Mouse (Mus musculus): ENCODE data around the gene Ppp1r12a.
"Not testable (repeated sequence)": the region's sequence is repeated elsewhere in the genome, so short reads cannot be mapped to it uniquely, and the experiment has no call there.

Ppp1r12a gene

DNA sequence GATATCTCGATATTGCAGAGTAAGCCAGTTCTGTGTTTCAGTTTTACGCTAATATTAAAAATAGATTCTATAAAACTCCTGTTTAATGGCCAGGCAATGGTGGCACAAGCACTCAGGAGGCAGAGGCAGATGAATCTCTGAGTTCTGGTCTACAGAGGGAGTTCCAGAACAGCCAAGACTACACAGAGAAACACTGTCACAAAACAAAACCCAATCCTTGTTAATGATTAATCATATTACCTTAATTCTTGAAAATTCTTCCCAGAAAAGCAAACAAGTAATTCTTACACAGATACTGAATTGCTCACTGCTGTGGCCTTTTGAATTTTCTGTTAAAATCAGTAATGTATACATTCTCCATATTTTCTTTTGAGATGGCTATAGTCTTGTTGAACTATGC lies 37.0 kb downstream of the Ppp1r12a start:
- DNase-seq (ENCODE audit: low spot score in 2 of 2) = no peak

- no peak for DNase-seq (ENCODE audit: low spot score in 2 of 2)
Observed at GRCm38 (mm10) chr10:108202126-108202525, 40.1 kb downstream of the Ppp1r12a start.

- DNase-seq (ENCODE audit: low spot score in 2 of 2) = no peak
Observed at GRCm38 (mm10) chr10:108203440-108203839, 41.4 kb downstream of the Ppp1r12a start.

GRCm38 (mm10) chr10:108209396-108209795 lies 47.4 kb downstream of the Ppp1r12a start:
- no peak for DNase-seq (ENCODE audit: low spot score in 2 of 2)

DNA sequence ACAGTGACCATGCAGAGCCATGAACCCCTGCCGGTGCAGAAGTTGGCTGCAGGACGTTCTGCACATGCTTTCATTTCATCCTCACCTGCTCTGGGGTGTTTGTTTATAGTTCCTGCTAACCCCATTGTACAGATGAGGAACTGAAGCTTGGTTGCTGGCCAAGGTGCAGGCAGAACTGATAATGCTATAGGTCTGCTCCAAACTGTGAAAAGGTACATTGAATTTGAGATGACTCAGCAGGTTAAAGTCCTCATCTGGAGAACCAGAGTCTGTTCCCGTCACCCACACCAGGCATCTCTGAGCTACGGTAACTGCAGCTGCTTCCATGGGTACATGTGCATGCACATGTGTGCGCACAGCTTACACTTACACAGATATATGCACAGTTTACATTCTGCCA lies 62.4 kb downstream of the Ppp1r12a start:
- DNase-seq (ENCODE audit: low spot score in 2 of 2) = no peak

DNA sequence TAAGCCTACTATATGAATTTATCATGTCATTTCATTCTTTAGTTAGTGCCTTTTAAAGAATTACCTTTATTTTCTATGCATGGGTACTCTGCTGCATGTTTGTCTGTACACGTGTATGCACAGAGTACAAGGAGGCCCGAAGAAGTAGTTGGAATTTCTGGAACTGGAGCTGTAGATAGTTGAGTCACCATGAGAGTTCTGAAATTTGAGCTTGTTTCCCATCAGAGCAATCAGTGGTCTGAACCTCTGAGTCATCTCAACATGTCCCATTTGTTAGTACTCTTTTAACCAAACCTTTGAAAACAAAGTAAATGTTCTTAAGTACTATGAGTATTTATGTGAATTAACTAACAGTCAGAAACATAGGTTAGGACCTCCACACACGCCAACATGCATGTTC lies 75.1 kb downstream of the Ppp1r12a start:
- DNase-seq (ENCODE audit: low spot score in 2 of 2) = no peak

DNA sequence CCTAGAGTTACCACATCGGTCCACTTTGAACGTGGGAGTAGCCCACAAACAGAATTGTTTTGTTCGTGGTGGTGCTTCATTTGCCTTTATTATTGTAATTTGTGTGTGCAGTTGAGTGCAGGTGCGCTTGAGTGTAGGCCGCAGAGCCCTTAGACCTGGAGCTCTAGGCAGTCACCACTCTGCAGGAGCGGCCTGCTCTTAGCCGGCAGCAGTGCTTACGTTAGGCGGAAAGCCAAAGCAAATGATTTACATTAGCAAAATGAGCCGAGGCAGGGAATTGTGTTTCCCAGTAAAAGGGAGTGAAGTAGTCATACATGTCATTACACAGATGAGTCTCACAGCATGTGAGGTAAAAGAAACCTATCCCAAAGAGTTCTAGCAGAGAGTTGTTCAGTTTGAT lies 77.1 kb downstream of the Ppp1r12a start:
- no peak for DNase-seq (ENCODE audit: low spot score in 2 of 2)

DNA sequence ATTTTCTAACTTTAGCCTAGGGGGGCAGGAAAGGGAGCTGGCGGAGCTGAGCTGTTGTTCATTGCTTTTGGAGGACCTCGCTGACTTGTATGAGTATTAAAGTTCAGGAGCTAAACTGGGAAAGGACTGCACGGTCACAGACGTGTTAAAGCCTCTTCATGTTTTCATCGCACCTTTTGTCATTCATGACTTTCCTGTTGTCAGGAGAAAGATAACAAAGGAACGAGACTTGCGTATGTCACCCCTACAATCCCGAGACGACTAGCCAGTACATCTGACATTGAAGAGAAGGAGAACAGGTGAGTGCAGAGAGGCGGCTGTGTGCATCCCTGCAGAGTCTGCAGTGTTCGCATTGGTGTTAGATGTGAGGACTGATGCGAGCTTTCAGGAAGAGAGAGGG lies 88.7 kb downstream of the Ppp1r12a start:
- no peak for DNase-seq (ENCODE audit: low spot score in 2 of 2)

- DNase-seq (ENCODE audit: low spot score in 2 of 2) = no peak
Observed at GRCm38 (mm10) chr10:108251181-108251580, 89.2 kb downstream of the Ppp1r12a start.

- no peak for DNase-seq (ENCODE audit: low spot score in 2 of 2)
Observed at GRCm38 (mm10) chr10:108255812-108256376, 93.9 kb downstream of the Ppp1r12a start.

DNA sequence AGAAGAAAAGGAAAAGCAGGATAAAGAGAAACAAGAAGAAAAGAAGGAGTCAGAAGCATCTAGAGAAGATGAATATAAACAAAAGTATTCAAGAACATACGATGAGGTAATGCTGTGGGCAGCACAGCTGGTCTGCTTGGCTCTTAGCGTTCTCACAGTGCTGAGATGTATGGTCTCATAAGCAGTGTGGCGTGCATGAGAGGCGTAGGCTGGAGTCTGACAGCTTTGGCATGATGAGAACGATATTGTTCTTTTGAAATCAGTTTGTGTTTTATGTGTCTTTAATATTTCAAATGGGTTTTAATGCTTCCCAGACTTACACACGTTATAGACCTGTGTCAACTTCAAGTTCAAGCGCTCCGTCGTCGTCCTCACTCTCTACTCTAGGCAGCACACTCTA lies 98.9 kb downstream of the Ppp1r12a start:
- peak; percentile 51 to 66 for DNase-seq (ENCODE audit: low spot score in 2 of 2)

GRCm38 (mm10) chr10:108264641-108265040 lies 102.6 kb downstream of the Ppp1r12a start:
- no peak for DNase-seq (ENCODE audit: low spot score in 2 of 2)

- DNase-seq (ENCODE audit: low spot score in 2 of 2) = no peak
Observed at GRCm38 (mm10) chr10:108271201-108271600, 109.2 kb downstream of the Ppp1r12a start.

- DNase-seq (ENCODE audit: low spot score in 2 of 2) = no peak
Observed at GRCm38 (mm10) chr10:108276678-108277077, 114.7 kb downstream of the Ppp1r12a start.

GRCm38 (mm10) chr10:108277198-108277597 lies 115.2 kb downstream of the Ppp1r12a start:
- no peak for DNase-seq (ENCODE audit: low spot score in 2 of 2)

DNA sequence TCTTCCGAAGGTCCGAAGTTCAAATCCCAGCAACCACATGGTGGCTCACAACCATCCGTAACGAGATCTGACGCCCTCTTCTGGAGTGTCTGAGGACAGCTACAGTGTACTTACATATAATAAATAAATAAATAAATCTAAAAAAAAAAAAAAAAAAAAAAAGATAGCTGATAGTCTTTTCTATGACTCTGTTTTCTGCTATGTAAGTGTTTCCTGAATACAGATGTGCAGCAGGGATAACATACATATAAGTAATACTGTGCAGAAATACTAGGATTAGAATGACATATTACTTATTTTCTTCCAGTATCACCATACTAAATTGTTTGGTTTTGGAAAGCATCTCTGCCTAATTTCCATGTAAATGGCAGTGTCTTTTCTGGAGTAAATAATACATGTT lies 119.1 kb downstream of the Ppp1r12a start:
- DNase-seq (ENCODE audit: low spot score in 2 of 2) = not testable (repeated sequence)

- DNase-seq (ENCODE audit: low spot score in 2 of 2) = no peak
Observed at GRCm38 (mm10) chr10:108282351-108282750, 120.4 kb downstream of the Ppp1r12a start.

GRCm38 (mm10) chr10:108283418-108283817 lies 121.4 kb downstream of the Ppp1r12a start:
- no peak for DNase-seq (ENCODE audit: low spot score in 2 of 2)

DNA sequence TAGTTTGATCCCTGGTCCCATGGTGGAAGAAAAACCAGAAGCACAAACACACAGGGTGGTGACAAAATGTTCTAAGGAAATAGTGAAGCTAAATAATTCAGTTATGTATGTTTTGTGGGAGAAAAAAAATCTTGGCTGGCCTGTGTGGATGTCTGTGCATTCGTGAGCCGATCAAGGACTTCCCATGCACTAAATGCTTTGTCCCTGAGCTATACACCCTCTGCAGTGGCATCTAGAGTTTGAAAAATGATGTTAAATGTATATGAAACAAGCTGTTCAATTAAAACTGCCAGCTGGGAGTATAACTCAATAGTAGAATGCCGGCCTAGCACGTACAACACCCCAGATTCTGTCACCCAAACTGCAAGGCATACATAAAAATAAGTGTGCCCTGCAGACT lies 121.8 kb downstream of the Ppp1r12a start:
- no peak for DNase-seq (ENCODE audit: low spot score in 2 of 2)

GRCm38 (mm10) chr10:108284445-108284844 lies 122.5 kb downstream of the Ppp1r12a start:
- no peak for DNase-seq (ENCODE audit: low spot score in 2 of 2)

GRCm38 (mm10) chr10:108284977-108285376 lies 123.0 kb downstream of the Ppp1r12a start:
- no peak for DNase-seq (ENCODE audit: low spot score in 2 of 2)

DNA sequence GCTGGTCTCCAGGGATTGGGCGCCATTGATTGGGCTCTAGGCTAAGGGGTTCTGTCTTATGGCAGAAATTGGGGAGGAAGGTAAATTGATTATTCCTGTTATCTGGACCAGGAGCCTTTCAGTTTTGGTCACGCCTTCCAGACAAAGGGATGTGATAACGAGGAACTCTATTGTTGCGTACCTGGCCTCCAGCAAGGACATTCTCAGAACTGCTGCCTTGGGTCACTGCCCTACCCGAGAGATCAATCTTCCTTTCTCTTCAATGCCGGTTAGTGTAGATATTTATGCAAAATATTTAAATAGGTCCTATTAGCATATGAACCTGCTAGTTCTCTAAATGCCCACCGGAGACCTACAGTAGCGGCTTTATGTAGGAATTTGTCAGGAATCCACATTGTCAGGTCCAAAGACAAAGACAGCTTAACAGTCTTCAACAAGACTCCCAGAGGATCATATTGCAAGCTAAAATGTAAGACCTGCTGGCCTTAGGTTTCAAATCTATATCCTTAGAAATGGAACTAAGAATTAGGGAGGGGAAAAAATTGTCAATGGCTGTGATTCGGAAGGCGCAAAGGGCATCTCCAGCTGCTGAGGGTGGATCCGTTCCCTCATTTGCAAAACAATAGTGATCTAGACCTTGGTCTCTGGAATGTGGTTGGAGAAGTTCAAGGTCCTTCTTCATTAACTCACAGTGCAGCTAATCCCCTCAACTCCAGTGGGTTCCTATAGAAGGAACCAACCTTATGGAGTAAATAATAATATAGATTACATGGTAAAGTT lies 124.9 kb downstream of the Ppp1r12a start:
- DNase-seq (ENCODE audit: low spot score in 2 of 2) = no peak

DNA sequence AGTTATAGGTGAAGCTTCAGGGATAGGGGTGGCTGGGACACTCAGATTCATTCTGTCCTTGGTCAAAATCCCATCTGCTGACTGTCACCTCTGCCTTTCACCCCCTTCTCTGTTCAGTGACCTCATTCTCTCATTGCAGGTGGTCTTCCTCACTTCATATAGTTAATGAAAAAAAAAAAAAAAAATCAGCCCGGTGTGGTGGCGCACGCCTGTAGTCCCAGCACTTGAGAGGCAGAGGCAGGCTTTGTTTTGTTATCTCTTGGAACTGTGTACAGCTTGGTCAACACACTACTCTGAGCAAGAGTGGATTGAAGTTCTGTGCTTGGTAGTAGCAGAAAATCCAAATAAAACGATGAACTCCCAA lies 125.4 kb downstream of the Ppp1r12a start:
- no peak for DNase-seq (ENCODE audit: low spot score in 2 of 2)

DNA sequence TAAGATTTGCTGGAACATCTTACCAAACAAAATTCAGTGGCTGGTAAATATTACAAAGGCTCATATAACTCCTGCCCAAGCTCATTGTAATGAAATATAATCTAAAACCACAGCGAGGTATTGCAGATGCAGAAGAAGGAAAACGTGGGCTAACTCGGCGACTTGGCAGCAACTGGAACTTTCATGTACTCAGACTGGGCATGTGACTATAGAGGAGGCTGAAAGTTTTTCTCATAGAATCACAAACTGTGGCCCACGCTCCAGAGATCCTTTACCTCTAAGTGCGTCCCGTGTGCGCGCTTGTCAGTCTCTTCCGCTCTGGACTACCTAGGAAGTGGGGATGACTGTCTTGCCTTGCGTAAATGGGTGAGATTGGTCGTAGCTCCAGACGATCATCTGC lies 128.1 kb downstream of the Ppp1r12a start:
- peak in 1 of 2 experiments; percentile 23 for DNase-seq (ENCODE audit: low spot score in 2 of 2)

Data from right cerebral cortex, adult 2 months (tissue).